Comparison of ENCODE assay signal across 14 mouse cellular contexts in genomic region chr10:117566204-117566603, GRCm38 (mm10).
DNase-seq lines count a peak whose midpoint lies in the region; ATAC-seq and TF ChIP-seq lines count a peak whose summit lies in the region.
"Had no signal": no experiment of that assay in that cellular context is flagged by ENCODE, and none has a peak within 500 bp of the region (broad histone marks: within the 10 kb centered on the region; RNA-seq: fewer than 3 reads in every experiment).

No protein-coding gene starts in this region.

- H3K27me3 ChIP-seq in lung, embryonic 14.5 days (ENCODE audit: insufficient read depth, low read length): no peaks in the 10 kb centered on the region; the same call in 1 of the 2 replicates
- H3K27me3 ChIP-seq in testis, adult 2 months (ENCODE audit: control insufficient read depth, insufficient read depth, low read length): no peaks in the 10 kb centered on the region

- intact Hi-C loops in gastrocnemius, adult 2 months (cut with DNase I): no loop called here
- intact Hi-C loops in gastrocnemius, postnatal 36 days (cut with DNase I): no loop called here

- WGBS in lung, embryonic 14.5 days: 74% methylated on average over 3 of the region's 3 CpGs

- H3K36me3 ChIP-seq in lung, embryonic 14.5 days (ENCODE audit: insufficient read depth): no peaks in the 10 kb centered on the region
- H3K36me3 ChIP-seq in testis, adult 2 months (ENCODE audit: control insufficient read depth, insufficient read depth, low read length): no peaks in the 10 kb centered on the region
- H3K36me3 ChIP-seq: liver, embryonic 13.5 days had no signal

- no peaks in the 10 kb centered on the region for H3K4me1 ChIP-seq in lung, embryonic 14.5 days (ENCODE audit: insufficient read depth)
- no peaks in the 10 kb centered on the region for H3K4me1 ChIP-seq in testis, adult 2 months (ENCODE audit: control insufficient read depth, insufficient read depth, low read length)
- H3K4me1 ChIP-seq: liver, embryonic 13.5 days had no signal

- peak; percentile 20; the same call in 1 of the 2 replicates for TF ChIP-seq CTCF in gastrocnemius, adult 2 months (IDR thresholded peaks at IDR 0.05)
- TF ChIP-seq CTCF in lung, embryonic 14.5 days (IDR thresholded peaks at IDR 0.05; ENCODE audit: low read depth): peak; percentile 35
- peak; percentile 51; the same call in 1 of the 2 replicates for TF ChIP-seq CTCF in testis, adult 2 months (IDR thresholded peaks at IDR 0.05; ENCODE audit: control insufficient read depth, insufficient read depth, insufficient replicate concordance, low read depth, low read length)

- no peak for DNase-seq in gastrocnemius, adult 2 months
- no peak for DNase-seq in gastrocnemius, postnatal 36 days
- DNase-seq in lung, embryonic 14.5 days: no peak
- no peak for DNase-seq in lung, postnatal 36 days
- DNase-seq in R1 (ENCODE audit: low read depth, low spot score): peak; percentile 61
- no peak for DNase-seq in gastrocnemius, postnatal 4 days (ENCODE audit: low spot score in 2 of 2)
- DNase-seq in frontal cortex, postnatal 25 days (ENCODE audit: low spot score in 2 of 2): no peak
- DNase-seq: adrenal gland, postnatal 25 days; cerebellum, adult 11-12 months; heart, postnatal 4 days; liver, embryonic 13.5 days; right cerebral cortex, postnatal 14 days had no signal

- H3K4me2 ChIP-seq in lung, embryonic 14.5 days: no peak overlapping the region
- H3K4me2 ChIP-seq: liver, embryonic 13.5 days had no signal

- H3K9ac ChIP-seq in lung, embryonic 14.5 days: no peak overlapping the region
- H3K9ac ChIP-seq: liver, embryonic 13.5 days had no signal

- no peak overlapping the region for H3K27ac ChIP-seq in gastrocnemius, adult 2 months
- H3K27ac ChIP-seq in lung, embryonic 14.5 days (ENCODE audit: low read depth): no peak overlapping the region
- no peak overlapping the region for H3K27ac ChIP-seq in testis, adult 2 months (ENCODE audit: control insufficient read depth, insufficient read depth, low read depth, low read length)
- H3K27ac ChIP-seq: liver, embryonic 13.5 days had no signal

- H3K4me3 ChIP-seq in gastrocnemius, adult 2 months: no peak overlapping the region
- H3K4me3 ChIP-seq in lung, embryonic 14.5 days (ENCODE audit: low read depth, low read length): no peak overlapping the region
- no peak overlapping the region for H3K4me3 ChIP-seq in testis, adult 2 months (ENCODE audit: control insufficient read depth, low read depth, low read length)
- H3K4me3 ChIP-seq: liver, embryonic 13.5 days had no signal

- no peak for ATAC-seq in lung, embryonic 14.5 days (ENCODE audit: insufficient read depth)
- ATAC-seq: intestine, embryonic 16.5 days had no signal

- peaks cover 3% of the 10 kb centered on the region; the same call in 1 of the 2 replicates for H3K9me3 ChIP-seq in lung, embryonic 14.5 days (ENCODE audit: low read depth, low read length)
- H3K9me3 ChIP-seq: liver, embryonic 13.5 days had no signal

- TF ChIP-seq POLR2A in testis, adult 2 months (IDR thresholded peaks at IDR 0.05; ENCODE audit: control insufficient read depth, low read depth, low read length): no peak
